Comparison of ENCODE assay signal across 23 mouse cellular contexts in genomic region chr1:156994005-156994643, GRCm38 (mm10). TPM values are rescaled to one million over a fixed set of nuclear protein-coding genes. Genes with fewer than 3 reads are reported as not detected.
DNase-seq lines count a peak whose midpoint lies in the region; ATAC-seq and TF ChIP-seq lines count a peak whose summit lies in the region.
"Had no signal": no experiment of that assay in that cellular context is flagged by ENCODE, and none has a peak within 500 bp of the region (broad histone marks: within the 10 kb centered on the region; RNA-seq: fewer than 3 reads in every experiment).

No protein-coding gene starts in this region.

- TF ChIP-seq CTCF in forebrain, postnatal 0 days (IDR thresholded peaks at IDR 0.05; ENCODE audit: low read depth), result no peak
- no peak for TF ChIP-seq CTCF in liver, postnatal 0 days (IDR thresholded peaks at IDR 0.05; ENCODE audit: low read depth)
- no peak for TF ChIP-seq CTCF in lung, adult 2 months (IDR thresholded peaks at IDR 0.05; ENCODE audit: insufficient read depth, low read length)

- no peaks in the 10 kb centered on the region for H3K27me3 ChIP-seq in forebrain, embryonic 11.5 days (ENCODE audit: control insufficient read depth, insufficient read depth, low read length)
- no peaks in the 10 kb centered on the region for H3K27me3 ChIP-seq in forebrain, postnatal 0 days (ENCODE audit: insufficient read depth, low read length)
- no peaks in the 10 kb centered on the region for H3K27me3 ChIP-seq in liver, postnatal 0 days (ENCODE audit: insufficient read depth, low read length)
- no peaks in the 10 kb centered on the region for H3K27me3 ChIP-seq in liver, embryonic 11.5 days (replicated peaks; ENCODE audit: control insufficient read depth, insufficient read depth, low read length)
- H3K27me3 ChIP-seq in stomach, embryonic 16.5 days (ENCODE audit: control insufficient read depth, insufficient read depth, low read length), result no peaks in the 10 kb centered on the region
- H3K27me3 ChIP-seq: lung, embryonic 15.5 days; midbrain, embryonic 12.5 days; neural tube, embryonic 12.5 days had no signal

- TF ChIP-seq POLR2A in lung, adult 2 months (IDR thresholded peaks at IDR 0.05; ENCODE audit: borderline replicate concordance, extremely low read depth, low read depth, low read length), result no peak

- H3K27ac ChIP-seq in forebrain, embryonic 11.5 days (ENCODE audit: low read depth, low read length), result no peak overlapping the region
- no peak overlapping the region for H3K27ac ChIP-seq in forebrain, postnatal 0 days (ENCODE audit: low read depth, low read length)
- H3K27ac ChIP-seq in liver, postnatal 0 days (ENCODE audit: low read depth), result no peak overlapping the region
- no peak overlapping the region for H3K27ac ChIP-seq in liver, embryonic 11.5 days (ENCODE audit: low read depth, low read length)
- peak overlapping the region; percentile 62 for H3K27ac ChIP-seq in stomach, embryonic 16.5 days (ENCODE audit: low read length)
- H3K27ac ChIP-seq: hindbrain, postnatal 0 days; kidney, postnatal 0 days; lung, embryonic 15.5 days; macrophage; midbrain, embryonic 12.5 days; neural tube, embryonic 12.5 days had no signal

- ATAC-seq in forebrain, embryonic 11.5 days (replicated peaks; ENCODE audit: low FRiP score), result no peak
- no peak for ATAC-seq in forebrain, postnatal 0 days
- no peak for ATAC-seq in liver, postnatal 0 days
- peak; percentile 55; the same call in 1 of the 2 replicates for ATAC-seq in liver, embryonic 11.5 days (replicated peaks; ENCODE audit: low FRiP score)
- ATAC-seq in stomach, embryonic 16.5 days (ENCODE audit: insufficient read depth, low FRiP score), result no peak; the same call in 1 of the 2 replicates
- ATAC-seq: CD4-positive, CD25-positive, alpha-beta regulatory T cell, adult 4 months; hindbrain, postnatal 0 days had no signal

- no peaks in the 10 kb centered on the region for H3K36me3 ChIP-seq in forebrain, embryonic 11.5 days (ENCODE audit: control insufficient read depth, insufficient read depth, low read length)
- H3K36me3 ChIP-seq in forebrain, postnatal 0 days (ENCODE audit: insufficient read depth), result no peaks in the 10 kb centered on the region
- H3K36me3 ChIP-seq in liver, postnatal 0 days (replicated peaks; ENCODE audit: insufficient read depth, low read length), result no peaks in the 10 kb centered on the region
- H3K36me3 ChIP-seq in liver, embryonic 11.5 days (ENCODE audit: control insufficient read depth, insufficient read depth, low read length), result no peaks in the 10 kb centered on the region
- no peaks in the 10 kb centered on the region for H3K36me3 ChIP-seq in stomach, embryonic 16.5 days (ENCODE audit: control insufficient read depth, insufficient read depth, low read length)
- H3K36me3 ChIP-seq: lung, embryonic 15.5 days; midbrain, embryonic 12.5 days; neural tube, embryonic 12.5 days had no signal

- no peaks in the 10 kb centered on the region for H3K9me3 ChIP-seq in forebrain, embryonic 11.5 days (ENCODE audit: control insufficient read depth, low read length)
- no peaks in the 10 kb centered on the region for H3K9me3 ChIP-seq in forebrain, postnatal 0 days (ENCODE audit: low read length)
- no peaks in the 10 kb centered on the region for H3K9me3 ChIP-seq in liver, postnatal 0 days (ENCODE audit: low read length)
- H3K9me3 ChIP-seq in liver, embryonic 11.5 days (ENCODE audit: control insufficient read depth, low read length), result no peaks in the 10 kb centered on the region
- no peaks in the 10 kb centered on the region for H3K9me3 ChIP-seq in stomach, embryonic 16.5 days (replicated peaks; ENCODE audit: control insufficient read depth, low read length)
- H3K9me3 ChIP-seq: lung, embryonic 15.5 days; midbrain, embryonic 12.5 days; neural tube, embryonic 12.5 days had no signal

- no peaks in the 10 kb centered on the region; the same call in 1 of the 2 replicates for H3K4me1 ChIP-seq in forebrain, embryonic 11.5 days (replicated peaks; ENCODE audit: control insufficient read depth, insufficient read depth, low read length)
- H3K4me1 ChIP-seq in forebrain, postnatal 0 days (ENCODE audit: insufficient read depth), result peaks cover 24% of the 10 kb centered on the region; the same call in 1 of the 2 replicates
- peaks cover 41% of the 10 kb centered on the region for H3K4me1 ChIP-seq in liver, postnatal 0 days (ENCODE audit: insufficient read depth)
- H3K4me1 ChIP-seq in liver, embryonic 11.5 days (replicated peaks; ENCODE audit: control insufficient read depth, insufficient read depth, low read length), result peaks cover 24% of the 10 kb centered on the region
- H3K4me1 ChIP-seq in stomach, embryonic 16.5 days (ENCODE audit: control insufficient read depth, insufficient read depth, low read length), result peaks cover 16% of the 10 kb centered on the region; the same call in 1 of the 2 replicates
- peaks cover 3% of the 10 kb centered on the region; the same call in 1 of the 2 replicates for H3K4me1 ChIP-seq in lung, adult 2 months (ENCODE audit: control insufficient read depth, insufficient read depth, low read length)

- no peak overlapping the region for H3K4me3 ChIP-seq in forebrain, embryonic 11.5 days (ENCODE audit: low read depth, low read length)
- H3K4me3 ChIP-seq in forebrain, postnatal 0 days (ENCODE audit: low read depth, low read length), result no peak overlapping the region
- H3K4me3 ChIP-seq in liver, postnatal 0 days (ENCODE audit: low read depth, low read length), result no peak overlapping the region
- no peak overlapping the region for H3K4me3 ChIP-seq in liver, embryonic 11.5 days (ENCODE audit: low read depth, low read length)
- no peak overlapping the region for H3K4me3 ChIP-seq in stomach, embryonic 16.5 days (replicated peaks; ENCODE audit: low read length)
- H3K4me3 ChIP-seq in lung, adult 2 months (replicated peaks; ENCODE audit: extremely low read depth, low read depth, low read length), result no peak overlapping the region
- H3K4me3 ChIP-seq: lung, embryonic 15.5 days; midbrain, embryonic 12.5 days; neural tube, embryonic 12.5 days had no signal

- no peak overlapping the region for H3K4me2 ChIP-seq in forebrain, embryonic 11.5 days (ENCODE audit: low read depth, low read length, severe bottlenecking)
- H3K4me2 ChIP-seq in forebrain, postnatal 0 days (ENCODE audit: low read depth), result no peak overlapping the region
- H3K4me2 ChIP-seq in liver, postnatal 0 days (ENCODE audit: low read depth, low read length), result no peak overlapping the region
- H3K4me2 ChIP-seq in liver, embryonic 11.5 days, result no peak overlapping the region
- no peak overlapping the region for H3K4me2 ChIP-seq in stomach, embryonic 16.5 days (ENCODE audit: low read depth, low read length)
- H3K4me2 ChIP-seq: lung, embryonic 15.5 days; midbrain, embryonic 12.5 days; neural tube, embryonic 12.5 days had no signal

- peak; percentile 52 for DNase-seq in forebrain, embryonic 11.5 days (ENCODE audit: low spot score)
- DNase-seq in forebrain, postnatal 0 days, result no peak
- DNase-seq in liver, result peak; percentile 69
- DNase-seq in liver, postnatal 0 days, result no peak
- DNase-seq in liver, embryonic 11.5 days (ENCODE audit: low spot score), result no peak
- no peak for DNase-seq in gastrocnemius, postnatal 25 days
- no peak for DNase-seq in lung, adult 2 months
- DNase-seq: adrenal gland, postnatal 36 days; cerebellum, adult 18-20 months; cerebellum, postnatal 25 days; embryo, embryonic 11 days; heart, postnatal 4 days; kidney, adult 18-20 months; right cerebral cortex, adult 18-20 months; thymus, postnatal 36 days had no signal

- no peak overlapping the region for H3K9ac ChIP-seq in forebrain, embryonic 11.5 days (ENCODE audit: low read length)
- H3K9ac ChIP-seq in forebrain, postnatal 0 days, result no peak overlapping the region
- no peak overlapping the region for H3K9ac ChIP-seq in liver, postnatal 0 days (replicated peaks)
- peak overlapping the region; percentile 10; the same call in 1 of the 2 replicates for H3K9ac ChIP-seq in liver, embryonic 11.5 days (ENCODE audit: low read depth, low read length)
- no peak overlapping the region for H3K9ac ChIP-seq in stomach, embryonic 16.5 days (ENCODE audit: low read length)
- H3K9ac ChIP-seq: lung, embryonic 15.5 days; midbrain, embryonic 12.5 days; neural tube, embryonic 12.5 days had no signal

- WGBS in forebrain, embryonic 11.5 days, result 61% methylated on average over 15 of the region's 15 CpGs
- 76% methylated on average over 15 of the region's 15 CpGs for WGBS in forebrain, postnatal 0 days
- 49% methylated on average over 15 of the region's 15 CpGs for WGBS in liver, postnatal 0 days (ENCODE audit: insufficient replicate concordance)
- WGBS in liver, embryonic 11.5 days, result 57% methylated on average over 15 of the region's 15 CpGs
- 65% methylated on average over 15 of the region's 15 CpGs for WGBS in stomach, embryonic 16.5 days
- WGBS in lung, adult 2 months, result 65% methylated on average over 15 of the region's 15 CpGs

- no peak for TF ChIP-seq EP300 in liver, postnatal 0 days (IDR thresholded peaks at IDR 0.05; ENCODE audit: low read depth)

RNA-seq across cellular contexts. Expression of gene Ralgps2, which starts 54.7 kb away (rescaled TPM):
- 73.8 and 82.0 TPM in 2 replicates for polyA plus RNA-seq in forebrain, embryonic 11.5 days (2014; fragmentation: Nextera tagmentation; extraction: Ambion mirVana)
- 94.9 and 101 TPM in 2 replicates for total RNA-seq in forebrain, postnatal 0 days (2014; rRNA removed)
- polyA plus RNA-seq in forebrain, postnatal 0 days (2015; fragmentation: Nextera tagmentation; extraction: Ambion mirVana), result 59.7 and 85.9 TPM in 2 replicates
- polyA plus RNA-seq in liver, postnatal 0 days (2015; fragmentation: Nextera tagmentation; extraction: Ambion mirVana), result 25.6 and 26.4 TPM in 2 replicates
- 33.6 and 38.6 TPM in 2 replicates for polyA plus RNA-seq in liver, embryonic 11.5 days (2014; fragmentation: Nextera tagmentation; extraction: Ambion mirVana)
- polyA plus RNA-seq in stomach, embryonic 16.5 days (2015; fragmentation: Nextera tagmentation; extraction: Ambion mirVana), result 54.5 and 57.1 TPM in 2 replicates
- total RNA-seq in gastrocnemius, postnatal 25 days (2021), result 1 to 10 TPM; 1.6 to 1.9 TPM
- 6.3 and 7.0 TPM in 2 replicates for polyA plus RNA-seq in lung, adult 2 months (2012; rRNA removed)

Comparison
In these comparisons a context has a peak if more than half of its experiments do, and no peak if none do; other contexts are left out.
1. DNase-seq: peak in forebrain, embryonic 11.5 days (single experiment) and liver (single experiment); none in forebrain, postnatal 0 days (single experiment), liver, postnatal 0 days (single experiment), liver, embryonic 11.5 days (single experiment), gastrocnemius, postnatal 25 days (single experiment) and lung, adult 2 months (single experiment).